Mouse (Mus musculus) heart, postnatal 14 days (tissue): ENCODE measurements around the gene Serpina1b. TPM values are rescaled to one million over a fixed set of nuclear protein-coding genes. Genes with fewer than 3 reads are reported as not detected.
"Not testable (repeated sequence)": the region's sequence is repeated elsewhere in the genome, so short reads cannot be mapped to it uniquely, and the experiment has no call there.

Source experiments
- DNase-seq, 2 experiments: peaks; one replicate each; pipeline ENCODE4 v3.0.0; 2021 to 2022
- intact Hi-C: fragments of 180-260 bp; cut with DNase I; formaldehyde crosslinking; loops from one replicate; pipeline ENCODE4 v1.15.1; 2025
- long read RNA-seq, 2 experiments: library from polyadenylated mRNA; stranded (forward); transcript quantifications; one replicate each; pipeline ENCODE4 v2.0.0; 2021
- total RNA-seq, 2 experiments: library from RNA; stranded (reverse); gene quantifications; 2 replicates each; pipeline ENCODE4 v1.2.3; 2021

Serpina1b gene
- under 1 TPM in 1 of 2 experiments, not detected in 1; 0.17 TPM for total RNA-seq
- long read RNA-seq, experiment 1: 0 reads
- long read RNA-seq, experiment 2: 0 reads

DNA sequence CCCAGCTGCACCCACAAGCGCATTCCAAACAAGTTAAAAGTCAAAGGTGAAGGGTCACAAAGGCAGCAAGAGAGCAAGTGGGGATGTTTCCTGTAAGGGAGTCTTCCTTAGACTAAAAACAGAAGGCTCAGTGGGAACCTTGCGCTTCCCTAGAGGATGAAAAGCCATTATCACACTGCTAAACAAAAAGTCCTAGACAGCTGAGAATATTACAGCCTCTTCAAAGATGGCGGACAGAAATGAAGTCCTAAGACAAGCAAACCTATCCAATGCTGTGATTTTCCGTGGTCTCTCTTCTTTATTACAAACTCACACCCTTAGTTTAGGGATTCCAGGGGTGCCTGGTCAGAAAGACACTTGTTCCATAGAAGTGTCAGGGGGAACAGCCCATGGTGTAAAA, at the start of gene Serpina1b:
TSS of gene Serpina1b (minus strand) at position 101 of the 400 bp plus-strand sequence.
- DNase-seq, intact Hi-C loops: not testable (repeated sequence)

GRCm38 (mm10) chr12:103866873-103867272, 36.7 kb upstream of the Serpina1b start:
- intact Hi-C loops, DNase-seq: not testable (repeated sequence)

- DNase-seq, intact Hi-C loops: not testable (repeated sequence)
These were observed 33.2 kb upstream of the Serpina1b start, which contains the start of gene Serpina1a for GRCm38 (mm10) chr12:103863101-103863974. Gene Serpina1a (minus strand): TSS chr12:103863562.

DNA sequence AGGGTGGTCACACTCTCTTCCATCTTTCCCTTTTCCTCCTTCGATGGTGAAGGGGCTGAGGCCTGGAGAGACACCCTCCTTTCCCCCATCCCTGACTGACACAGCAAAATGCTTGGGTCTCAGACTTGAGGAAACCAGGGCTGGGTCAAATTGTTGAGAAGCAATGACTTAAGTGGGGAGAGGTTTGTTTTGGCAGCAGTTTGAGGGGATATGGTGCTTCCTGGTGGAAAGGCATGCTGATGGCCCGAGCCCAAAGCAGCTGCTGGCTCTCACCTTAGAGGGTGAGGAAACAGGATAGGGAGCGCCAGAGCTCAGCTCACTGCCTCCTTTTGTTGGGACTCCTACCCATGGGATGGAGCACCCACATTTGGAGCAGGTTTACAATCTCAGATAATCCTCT, 30.8 kb upstream of the Serpina1b start:
- intact Hi-C loops: no loop called here
- DNase-seq: no peak

DNA sequence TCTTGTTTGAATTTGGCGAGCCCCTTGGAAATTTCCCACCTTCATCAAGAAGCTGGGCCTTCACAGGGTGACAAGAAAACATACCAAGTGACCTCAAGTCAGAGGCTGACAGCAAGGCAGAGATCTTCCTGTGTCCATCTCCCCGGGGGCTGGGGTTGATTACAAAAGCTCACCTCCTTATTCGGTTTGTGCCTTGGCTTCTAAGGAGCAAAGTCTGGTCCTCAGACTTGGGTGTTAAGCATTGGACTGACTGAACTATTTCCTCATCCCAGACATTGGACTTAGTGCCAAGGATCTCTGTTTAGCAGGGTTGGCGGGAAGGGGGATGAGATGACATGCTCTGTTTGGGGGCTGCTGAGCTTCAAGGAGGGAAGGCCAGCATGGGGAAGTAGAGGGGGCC, 30.4 kb upstream of the Serpina1b start:
- DNase-seq, intact Hi-C loops: not testable (repeated sequence)

DNA sequence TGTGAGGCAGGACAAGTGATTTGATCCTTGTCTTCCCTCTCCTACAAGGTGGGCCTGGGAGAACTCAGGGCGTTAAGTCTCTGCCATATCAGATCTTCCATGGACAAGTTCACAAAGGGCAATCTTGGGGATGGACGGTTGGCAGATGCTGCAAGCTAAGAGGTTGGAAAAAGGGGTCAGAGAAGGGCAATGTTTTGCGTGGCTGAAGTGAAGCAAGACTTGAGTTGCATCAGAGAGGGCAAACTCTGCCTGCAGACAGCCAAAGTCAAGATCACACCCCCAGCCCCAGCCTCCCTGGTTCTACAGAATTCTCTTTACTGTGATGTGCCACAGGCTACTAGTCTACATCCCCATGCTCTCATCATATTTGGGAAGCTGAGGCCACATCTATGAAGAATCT, 29.4 kb upstream of the Serpina1b start:
- intact Hi-C loops, DNase-seq: not testable (repeated sequence)

- not testable (repeated sequence) for DNase-seq
These were observed 22.9 kb upstream of the Serpina1b start for GRCm38 (mm10) chr12:103853032-103853431.

DNA sequence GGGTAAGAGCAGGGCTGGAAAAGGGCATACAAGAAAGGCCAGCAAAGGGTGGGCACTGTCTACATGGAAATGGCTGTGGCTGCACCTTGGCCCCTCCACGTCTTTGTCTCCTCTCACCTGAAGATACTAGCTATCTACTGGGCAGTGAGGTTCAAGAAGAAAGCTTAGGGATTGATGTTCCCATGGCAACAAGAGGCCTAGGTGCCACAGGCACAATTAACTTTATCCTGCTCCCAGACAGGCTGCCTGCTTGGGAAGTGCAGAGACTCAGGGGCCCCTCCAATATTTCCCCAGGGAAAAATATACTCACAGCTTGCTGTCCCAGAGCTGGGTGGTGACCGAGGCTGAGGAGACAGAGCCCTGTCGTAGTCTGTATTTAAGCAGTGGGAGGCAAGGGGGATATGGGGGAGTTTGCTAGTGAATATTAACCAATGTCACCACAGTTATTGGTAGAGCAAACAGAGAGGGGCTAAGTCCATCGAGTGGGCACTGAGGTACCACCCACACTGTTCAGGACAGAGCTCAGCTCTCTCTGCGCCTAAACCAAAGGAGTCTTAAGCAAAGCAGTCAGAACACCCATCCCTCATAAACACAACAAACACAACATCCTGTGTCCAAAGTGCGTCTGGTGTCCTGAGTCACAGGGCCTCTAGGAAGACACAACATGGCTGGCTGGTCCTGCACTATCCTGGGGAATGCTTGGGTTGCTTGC, 2.4 kb downstream of the Serpina1b start:
- intact Hi-C loops: not testable (repeated sequence)

More at GRCm38 (mm10) chr12:103853032-103853431, 22.9 kb upstream of the Serpina1b start:
- intact Hi-C loops: not testable (repeated sequence)

GRCm38 (mm10) chr12:103823826-103824225, 6.3 kb downstream of the Serpina1b start:
- intact Hi-C loops, DNase-seq: not testable (repeated sequence)

More for the DNA sequence above, 2.4 kb downstream of the Serpina1b start:
- not testable (repeated sequence) for DNase-seq

DNA sequence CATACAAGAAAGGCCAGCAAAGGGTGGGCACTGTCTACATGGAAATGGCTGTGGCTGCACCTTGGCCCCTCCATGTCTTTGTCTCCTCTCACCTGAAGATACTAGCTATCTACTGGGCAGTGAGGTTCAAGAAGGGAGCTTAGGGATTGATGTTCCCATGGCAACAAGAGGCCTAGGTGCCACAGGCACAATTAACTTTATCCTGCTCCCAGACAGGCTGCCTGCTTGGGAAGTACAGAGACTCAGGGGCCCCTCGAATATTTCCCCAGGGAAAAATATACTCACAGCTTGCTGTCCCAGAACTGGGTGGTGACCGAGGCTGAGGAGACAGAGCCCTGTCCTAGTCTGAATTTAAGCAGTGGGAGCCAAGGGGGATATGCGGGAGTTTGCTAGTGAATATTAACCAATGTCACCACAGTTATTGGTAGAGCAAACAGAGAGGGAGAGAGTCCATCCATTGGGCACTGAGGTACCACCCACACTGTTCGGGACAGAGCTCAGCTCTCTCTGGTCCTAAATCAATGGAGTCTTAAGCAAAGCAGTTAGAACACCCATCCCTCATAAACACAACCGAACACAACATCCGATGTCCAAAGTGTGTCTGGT, 56.8 kb downstream of the Serpina1b start, which contains the start of gene Serpina1d:
TSS of gene Serpina1d (minus strand) at position 347 of the 606 bp plus-strand sequence.
- intact Hi-C loops, DNase-seq: not testable (repeated sequence)

- intact Hi-C loops, DNase-seq: not testable (repeated sequence)
These were observed 59.6 kb downstream of the Serpina1b start for GRCm38 (mm10) chr12:103770597-103770996.

DNA sequence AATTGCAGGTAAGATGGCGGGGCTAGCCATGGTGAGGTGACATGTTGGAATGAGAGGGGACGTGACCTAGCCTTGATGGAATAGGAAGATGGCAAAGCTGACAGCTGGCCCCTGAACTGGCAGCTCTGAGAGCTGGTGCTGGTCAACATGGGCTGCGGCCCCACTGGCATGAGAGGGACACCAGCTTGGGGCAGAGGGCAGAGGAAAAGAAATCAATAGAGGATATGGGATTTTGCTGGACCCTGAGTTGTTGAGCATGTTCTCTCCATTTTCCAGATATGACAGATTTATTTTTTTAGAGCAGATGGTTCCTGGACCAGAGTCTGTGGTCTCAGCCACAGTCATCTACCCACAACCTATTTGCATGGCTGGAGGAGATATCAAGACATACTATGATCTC, 67.1 kb downstream of the Serpina1b start:
- intact Hi-C loops, DNase-seq: not testable (repeated sequence)

GRCm38 (mm10) chr12:103760316-103760715, 69.9 kb downstream of the Serpina1b start:
- DNase-seq, intact Hi-C loops: not testable (repeated sequence)

GRCm38 (mm10) chr12:103745957-103746356, 84.2 kb downstream of the Serpina1b start:
- intact Hi-C loops, DNase-seq: not testable (repeated sequence)

- intact Hi-C loops, DNase-seq: not testable (repeated sequence)
These were observed 92.2 kb downstream of the Serpina1b start for GRCm38 (mm10) chr12:103737791-103738580.

GRCm38 (mm10) chr12:103735566-103735965, 94.6 kb downstream of the Serpina1b start:
- intact Hi-C loops, DNase-seq: not testable (repeated sequence)

DNA sequence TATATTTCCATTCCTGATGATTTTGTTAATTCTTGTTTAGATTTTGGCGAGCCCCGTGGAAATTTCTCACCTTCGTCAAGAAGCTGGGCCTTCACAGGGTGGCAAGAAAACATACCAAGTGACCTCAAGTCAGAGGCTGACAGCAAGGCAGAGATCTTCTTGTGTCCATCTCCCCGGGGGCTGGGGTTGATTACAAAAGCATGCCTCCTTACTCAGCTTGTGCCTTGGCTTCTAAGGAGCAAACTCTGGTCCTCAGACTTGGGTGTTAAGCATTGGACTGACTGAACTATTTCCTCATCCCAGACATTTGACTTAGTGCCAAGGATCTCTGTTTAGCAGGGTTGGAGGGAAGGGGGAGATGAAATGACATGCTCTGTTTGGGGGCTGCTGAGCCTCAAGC, 95.1 kb downstream of the Serpina1b start:
- DNase-seq, intact Hi-C loops: not testable (repeated sequence)

DNA sequence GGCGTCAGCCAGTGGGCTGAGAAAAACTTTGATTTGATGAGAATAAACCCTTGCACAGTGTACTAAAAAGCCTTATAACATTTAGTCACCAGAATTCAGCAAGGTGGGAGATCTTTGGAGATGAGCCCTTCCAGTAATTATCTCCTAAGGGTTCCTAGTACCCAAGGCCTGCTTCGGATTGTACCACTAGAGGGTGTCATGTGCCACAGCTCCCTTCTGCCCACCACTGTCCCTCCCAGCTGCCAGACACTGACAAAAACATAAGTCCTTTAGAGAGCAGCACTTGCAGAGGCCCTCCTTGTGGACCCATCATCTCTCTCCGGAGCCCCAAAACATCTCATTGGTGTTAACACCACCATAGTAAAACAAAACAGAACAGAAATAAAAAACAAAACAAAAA, 118.6 kb downstream of the Serpina1b start:
- no peak for DNase-seq
- intact Hi-C loops: no loop called here

DNA sequence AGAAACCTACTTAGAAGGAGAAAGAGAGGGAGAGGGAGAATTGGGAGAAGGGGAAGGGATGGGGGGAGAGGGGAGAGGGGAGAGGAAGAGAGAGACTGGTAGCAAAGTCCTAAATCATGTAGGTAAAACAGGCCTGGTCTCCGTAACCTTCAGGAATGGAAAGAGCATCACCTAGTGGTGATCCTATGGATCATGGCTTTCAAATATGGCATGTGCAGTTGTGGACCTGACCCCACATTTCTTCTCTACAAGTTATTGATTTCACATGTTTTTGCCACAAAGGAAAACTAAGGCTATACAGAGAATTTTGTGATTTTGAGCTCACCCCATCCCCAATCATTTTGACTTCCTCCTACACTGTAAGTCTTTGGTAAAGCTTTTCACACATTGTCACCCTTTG, 119.8 kb downstream of the Serpina1b start:
- intact Hi-C loops: no loop called here
- no peak for DNase-seq
